Mouse (Mus musculus): ENCODE measurements around the gene Cd68.

- TF ChIP-seq MAFK (IDR thresholded peaks at IDR 0.05; ENCODE audit: insufficient replicate concordance, low read length) (no peak), POLR2A (IDR thresholded peaks at IDR 0.05; ENCODE audit: low read depth, low read length) (no peak), USF1 (IDR thresholded peaks at IDR 0.05; ENCODE audit: low read depth, low read length) (no peak), CTCF (conservative IDR thresholded peaks at IDR 0.05 in 1 of 2, IDR thresholded peaks at IDR 0.05 in 1 of 2; ENCODE audit: low read depth in 2 of 2, low read length in 2 of 2) (no peak), MAZ (IDR thresholded peaks at IDR 0.05; ENCODE audit: low read depth, low read length) (no peak), MAX (IDR thresholded peaks at IDR 0.05; ENCODE audit: low read length) (no peak), SIN3A (IDR thresholded peaks at IDR 0.05; ENCODE audit: low read length) (no peak)
Measured at GRCm38 (mm10) chr11:69684128-69684745, 18.3 kb upstream of the Cd68 start.

Measured in CH12.LX (cell line).